Mouse (Mus musculus) embryonic fibroblast, embryonic 13.5 days (primary cell): ENCODE results near the gene Aloxe3. TPM values are rescaled to one million over a fixed set of nuclear protein-coding genes. Genes with fewer than 3 reads are reported as not detected.
A peak's percentile ranks its signal among the peaks of the same experiment; 100 is the strongest.

Experiments
- H3K27ac ChIP-seq: 2 replicates; pipeline ENCODE4 v1.5.1; 2012; ENCODE audit warnings: low read length, control low read depth, inconsistent platforms; ENCODE audit not compliant: insufficient read depth
- H3K4me1 ChIP-seq: 2 replicates; pipeline ENCODE4 v1.6.1; 2011; ENCODE audit warnings: low read length; ENCODE audit not compliant: control insufficient read depth, insufficient read depth
- H3K4me3 ChIP-seq: 2 replicates; pipeline ENCODE4 v1.5.1; 2011; ENCODE audit warnings: mild to moderate bottlenecking, control low read depth, low read length; ENCODE audit not compliant: insufficient read depth
- CTCF ChIP-seq: IDR thresholded peaks from 2 replicates; pipeline ENCODE4 v1.5.1; 2011; ENCODE audit warnings: mild to moderate bottlenecking, control low read depth, low read length, moderate library complexity, borderline replicate concordance; ENCODE audit not compliant: insufficient read depth
- POLR2A ChIP-seq: IDR thresholded peaks from 2 replicates; pipeline ENCODE4 v1.6.1; 2011; ENCODE audit warnings: low read depth, mild to moderate bottlenecking, control low read depth, low read length, moderate library complexity
- polyA plus RNA-seq: library from polyadenylated mRNA; stranded (reverse); fragments of >200 nt; gene quantifications from 2 replicates; pipeline ENCODE4 v1.2.4, GENCODE M21; 2011; ENCODE audit warnings: low read depth; ENCODE audit not compliant: missing spikeins, insufficient read length

Gene Aloxe3
- polyA plus RNA-seq, 1 experiment = not detected

- no peaks in the 10 kb centered on the region; the same call in 1 of the 2 replicates for H3K4me1 ChIP-seq
- H3K27ac ChIP-seq = no peak overlapping the region
- no peak for TF ChIP-seq CTCF
- TF ChIP-seq POLR2A = no peak
- no peak overlapping the region for H3K4me3 ChIP-seq
These were observed 43.6 kb downstream of the Aloxe3 start for GRCm38 (mm10) chr11:69169313-69169712.

- H3K27ac ChIP-seq = no peak overlapping the region
- H3K4me3 ChIP-seq = no peak overlapping the region
- TF ChIP-seq POLR2A (no peak), CTCF (peak; percentile 62)
- H3K4me1 ChIP-seq = no peaks in the 10 kb centered on the region; the same call in 1 of the 2 replicates
These were observed 45.9 kb downstream of the Aloxe3 start for GRCm38 (mm10) chr11:69171626-69172025.

- Histone ChIP-seq H3K27ac (no peak overlapping the region), H3K4me3 (no peak overlapping the region), H3K4me1 (no peaks in the 10 kb centered on the region; the same call in 1 of the 2 replicates)
- no peak for TF ChIP-seq CTCF
- no peak for TF ChIP-seq POLR2A
These were observed 46.9 kb downstream of the Aloxe3 start for GRCm38 (mm10) chr11:69172606-69173005.

- TF ChIP-seq POLR2A = no peak
- no peak for TF ChIP-seq CTCF
- Histone ChIP-seq H3K27ac (no peak overlapping the region), H3K4me3 (no peak overlapping the region), H3K4me1 (peaks cover 3% of the 10 kb centered on the region; the same call in 1 of the 2 replicates)
These were observed 49.0 kb downstream of the Aloxe3 start for GRCm38 (mm10) chr11:69174722-69175121.

- no peak overlapping the region for H3K27ac ChIP-seq
- peaks cover 3% of the 10 kb centered on the region; the same call in 1 of the 2 replicates for H3K4me1 ChIP-seq
- no peak overlapping the region for H3K4me3 ChIP-seq
- TF ChIP-seq POLR2A = no peak
- TF ChIP-seq CTCF = no peak
These were observed 52.8 kb downstream of the Aloxe3 start for GRCm38 (mm10) chr11:69178525-69178924.

GRCm38 (mm10) chr11:69179512-69179911, 53.8 kb downstream of the Aloxe3 start:
- no peak for TF ChIP-seq CTCF
- no peak for TF ChIP-seq POLR2A
- Histone ChIP-seq H3K4me3 (no peak overlapping the region), H3K27ac (no peak overlapping the region), H3K4me1 (peaks cover 3% of the 10 kb centered on the region; the same call in 1 of the 2 replicates)

- H3K4me3 ChIP-seq = no peak overlapping the region
- TF ChIP-seq CTCF (no peak), POLR2A (no peak)
These were observed 54.4 kb downstream of the Aloxe3 start for GRCm38 (mm10) chr11:69180120-69180519.

GRCm38 (mm10) chr11:69185031-69185430, 59.3 kb downstream of the Aloxe3 start:
- TF ChIP-seq CTCF (no peak), POLR2A (no peak)
- Histone ChIP-seq H3K4me1 (no peaks in the 10 kb centered on the region), H3K27ac (no peak overlapping the region), H3K4me3 (no peak overlapping the region)

More at GRCm38 (mm10) chr11:69180120-69180519, 54.4 kb downstream of the Aloxe3 start:
- peaks cover 3% of the 10 kb centered on the region; the same call in 1 of the 2 replicates for H3K4me1 ChIP-seq
- H3K27ac ChIP-seq = no peak overlapping the region

GRCm38 (mm10) chr11:69185936-69186335, 60.2 kb downstream of the Aloxe3 start:
- Histone ChIP-seq H3K27ac (no peak overlapping the region), H3K4me1 (no peaks in the 10 kb centered on the region), H3K4me3 (no peak overlapping the region)
- no peak for TF ChIP-seq CTCF
- no peak for TF ChIP-seq POLR2A

- TF ChIP-seq POLR2A (no peak), CTCF (no peak)
- H3K4me3 ChIP-seq = no peak overlapping the region
- no peaks in the 10 kb centered on the region for H3K4me1 ChIP-seq
- H3K27ac ChIP-seq = no peak overlapping the region
These were observed 67.1 kb downstream of the Aloxe3 start for GRCm38 (mm10) chr11:69192840-69193239.
